Mouse (Mus musculus): ENCODE data around the gene Bhlhe40. TPM values are rescaled to one million over a fixed set of nuclear protein-coding genes. Genes with fewer than 3 reads are reported as not detected.

Gene Bhlhe40
- total and polyA plus RNA-seq, 3 experiments, result 15.9 to 21.6 TPM; not detected in 1

DNA sequence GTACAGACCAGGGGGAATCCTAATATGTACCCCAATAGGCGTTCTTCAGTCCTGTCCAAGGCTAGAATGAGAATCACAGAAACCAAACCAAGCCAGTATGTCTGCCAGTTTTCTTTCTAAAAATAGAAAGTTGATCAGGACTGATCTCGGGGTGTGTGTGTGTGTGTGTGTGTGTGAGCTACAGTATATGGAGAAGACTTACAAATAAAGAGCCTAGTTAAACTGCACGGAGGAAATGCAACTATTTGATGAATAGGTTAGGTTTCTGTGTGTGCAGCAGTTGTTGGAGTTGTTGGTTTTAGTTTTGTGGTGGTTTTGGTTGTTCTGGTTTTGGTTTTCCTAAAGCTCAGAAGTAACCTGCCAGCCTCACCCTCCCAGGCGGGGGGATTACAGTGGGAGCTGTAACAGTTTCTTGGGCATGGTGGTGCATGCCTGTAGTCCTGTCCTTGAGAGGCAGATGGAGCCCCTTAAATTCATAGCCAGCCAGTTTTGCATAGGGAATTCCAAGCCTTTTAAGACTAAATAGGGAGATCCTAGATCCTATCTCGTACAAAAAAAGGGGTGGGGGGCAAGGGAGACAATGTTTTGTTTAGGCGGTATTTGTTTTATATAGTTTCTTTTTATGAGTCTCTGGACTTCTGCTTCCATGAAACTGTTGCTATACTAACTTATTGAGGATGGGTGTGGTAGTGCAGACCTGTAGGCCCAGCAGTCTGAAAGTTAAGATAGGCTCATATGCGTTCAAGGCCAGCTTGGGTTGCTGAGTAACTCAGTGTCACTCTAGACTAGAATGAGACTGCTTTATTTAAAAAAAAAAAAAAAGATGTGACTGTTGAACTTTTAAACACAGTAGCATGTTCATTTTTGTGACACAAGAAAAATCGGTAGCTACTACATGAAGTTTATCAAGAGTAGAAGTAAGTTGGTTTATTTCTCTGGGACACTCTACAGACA is 3.1 kb downstream of the Bhlhe40 start (continued):
- 0 out of 2 replicates have a peak, but pooled peaks have one; percentile 24 for TF ChIP-seq TBP (IDR thresholded peaks at IDR 0.05; ENCODE audit: low read depth, low read length)
- TF ChIP-seq MAZ (IDR thresholded peaks at IDR 0.05; ENCODE audit: low read depth, low read length), result no peak
- no peak for TF ChIP-seq POLR2AphosphoS5 (IDR thresholded peaks at IDR 0.05; ENCODE audit: borderline replicate concordance, low read depth, low read length)
- no peak for TF ChIP-seq CHD2 (IDR thresholded peaks at IDR 0.05; ENCODE audit: low read length)
- TF ChIP-seq ZC3H11A (IDR thresholded peaks at IDR 0.05; ENCODE audit: low read depth, low read length), result no peak
- TF ChIP-seq MYB (IDR thresholded peaks at IDR 0.05; ENCODE audit: low read depth, low read length), result peak; percentile 16; the same call in 1 of the 2 replicates
- no peak for TF ChIP-seq GABPA (IDR thresholded peaks at IDR 0.05; ENCODE audit: low read depth, low read length)
- no peak for TF ChIP-seq SMC3 (IDR thresholded peaks at IDR 0.05; ENCODE audit: low read depth, low read length)
- no peak for TF ChIP-seq MAX (IDR thresholded peaks at IDR 0.05; ENCODE audit: low read length)
- TF ChIP-seq EP300 (IDR thresholded peaks at IDR 0.05; ENCODE audit: low read depth in 1 of 2, low read length in 2 of 2), result peak in 1 of 2 experiments; percentile 76; a peak in 2 of 4 replicates
- TF ChIP-seq SIN3A (IDR thresholded peaks at IDR 0.05; ENCODE audit: low read length), result peak; percentile 83
- no peak for TF ChIP-seq CHD1 (IDR thresholded peaks at IDR 0.05; ENCODE audit: low read depth, low read length)
- peak; percentile 39; the same call in 1 of the 2 replicates for TF ChIP-seq HCFC1 (IDR thresholded peaks at IDR 0.05; ENCODE audit: low read depth, low read length)
- TF ChIP-seq USF1 (IDR thresholded peaks at IDR 0.05; ENCODE audit: low read depth, low read length), result no peak
- TF ChIP-seq TCF12 (IDR thresholded peaks at IDR 0.05; ENCODE audit: low read depth, low read length), result peak; percentile 43; the same call in 1 of the 2 replicates
- TF ChIP-seq BHLHE40 (IDR thresholded peaks at IDR 0.05; ENCODE audit: borderline replicate concordance, low read depth, low read length), result 0 out of 2 replicates have a peak, but pooled peaks have one; percentile 9
- no peak for TF ChIP-seq E2F4 (IDR thresholded peaks at IDR 0.05; ENCODE audit: borderline replicate concordance, low read depth, low read length)
- TF ChIP-seq POLR2A (IDR thresholded peaks at IDR 0.05; ENCODE audit: control insufficient read depth in 1 of 2, insufficient read depth in 1 of 2, low read depth in 1 of 2, low read length in 2 of 2, poor library complexity in 1 of 2), result no peak
- no peak for TF ChIP-seq ELF1 (IDR thresholded peaks at IDR 0.05; ENCODE audit: low read depth, low read length)
- TF ChIP-seq ZMIZ1 (IDR thresholded peaks at IDR 0.05; ENCODE audit: low read depth, low read length), result no peak
- no peak for TF ChIP-seq CTCF (IDR thresholded peaks at IDR 0.05 in 2 of 3, conservative IDR thresholded peaks at IDR 0.05 in 1 of 3; ENCODE audit: control insufficient read depth in 1 of 3, insufficient read depth in 1 of 3, low read depth in 2 of 3, low read length in 3 of 3, poor library complexity in 1 of 3, severe bottlenecking in 1 of 3)
- no peak for TF ChIP-seq TAL1 (IDR thresholded peaks at IDR 0.05; ENCODE audit: low read length)
- TF ChIP-seq KAT2A (conservative IDR thresholded peaks at IDR 0.05; ENCODE audit: low read depth, low read length), result no peak
- TF ChIP-seq ZNF384 (IDR thresholded peaks at IDR 0.05; ENCODE audit: low read depth, low read length), result peak; percentile 92
